Mouse (Mus musculus): ENCODE measurements at regions not wholly inside any gene's neighbourhood (a gene's known extent, or its start where the extent isn't known, plus 50 kb on each side); places are given as distances from the start of the nearest gene placed in this dataset.

GRCm38 (mm10) chr4:34177421-34177820 lies 127.4 kb upstream of the Spaca1 start:
- TF ChIP-seq CTCF (IDR thresholded peaks at IDR 0.05; ENCODE audit: extremely low read depth, insufficient read depth, low read length): no peak
- no peak for TF ChIP-seq POLR2A (IDR thresholded peaks at IDR 0.05; ENCODE audit: extremely low read depth, insufficient read depth, low read length)

Data from cortical plate, adult 2 months (tissue).